13 mouse cellular contexts compared by ENCODE assay signal in genomic region chr12:86181320-86181751, GRCm38 (mm10).
A peak's percentile ranks its signal among the peaks of the same experiment; 100 is the strongest.
DNase-seq lines count a peak whose midpoint lies in the region; ATAC-seq lines count a peak whose summit lies in the region.
"Had no signal": no experiment of that assay in that cellular context is flagged by ENCODE, and none has a peak within 500 bp of the region (broad histone marks: within the 10 kb centered on the region; RNA-seq: fewer than 3 reads in every experiment).

No protein-coding gene starts in this region.

- peaks cover 12% of the 10 kb centered on the region for H3K4me1 ChIP-seq in forebrain, embryonic 11.5 days (replicated peaks; ENCODE audit: control insufficient read depth, insufficient read depth, low read length)
- H3K4me1 ChIP-seq in hindbrain, embryonic 16.5 days (ENCODE audit: control insufficient read depth, insufficient read depth, low read depth, low read length) = peaks cover 11% of the 10 kb centered on the region
- peaks cover 24% of the 10 kb centered on the region for H3K4me1 ChIP-seq in neural tube, embryonic 13.5 days (replicated peaks)
- H3K4me1 ChIP-seq: lung, embryonic 15.5 days had no signal

- H3K4me2 ChIP-seq in forebrain, embryonic 11.5 days (ENCODE audit: low read depth, low read length, severe bottlenecking) = no peak overlapping the region
- H3K4me2 ChIP-seq in hindbrain, embryonic 16.5 days (ENCODE audit: low read length) = no peak overlapping the region
- H3K4me2 ChIP-seq in neural tube, embryonic 13.5 days = no peak overlapping the region
- H3K4me2 ChIP-seq: heart, embryonic 13.5 days; limb, embryonic 13.5 days; lung, embryonic 15.5 days had no signal

- no peak overlapping the region; the same call in 1 of the 2 replicates for H3K9ac ChIP-seq in forebrain, embryonic 11.5 days (ENCODE audit: low read length)
- no peak overlapping the region for H3K9ac ChIP-seq in hindbrain, embryonic 16.5 days (ENCODE audit: low read depth, low read length)
- no peak overlapping the region for H3K9ac ChIP-seq in neural tube, embryonic 13.5 days
- H3K9ac ChIP-seq: heart, embryonic 13.5 days; limb, embryonic 13.5 days; lung, embryonic 15.5 days had no signal

- no peaks in the 10 kb centered on the region for H3K27me3 ChIP-seq in forebrain, embryonic 11.5 days (ENCODE audit: control insufficient read depth, insufficient read depth, low read length)
- no peaks in the 10 kb centered on the region for H3K27me3 ChIP-seq in hindbrain, embryonic 16.5 days (replicated peaks; ENCODE audit: control insufficient read depth, insufficient read depth, low read length)
- H3K27me3 ChIP-seq in neural tube, embryonic 13.5 days = peaks cover 12% of the 10 kb centered on the region; the same call in 1 of the 2 replicates
- H3K27me3 ChIP-seq: limb, embryonic 13.5 days; lung, embryonic 15.5 days had no signal

- 32% methylated on average over 8 of the region's 8 CpGs for WGBS in forebrain, embryonic 11.5 days
- WGBS in hindbrain, embryonic 16.5 days = 10% methylated on average over 8 of the region's 8 CpGs
- 8% methylated on average over 8 of the region's 8 CpGs for WGBS in neural tube, embryonic 13.5 days

- peak; percentile 68 for ATAC-seq in forebrain, embryonic 11.5 days (replicated peaks; ENCODE audit: low FRiP score)
- ATAC-seq in hindbrain, embryonic 16.5 days = peak; percentile 63
- ATAC-seq in neural tube, embryonic 13.5 days (ENCODE audit: low read depth) = peak; percentile 47

- H3K4me3 ChIP-seq in forebrain, embryonic 11.5 days (ENCODE audit: low read depth, low read length) = no peak overlapping the region
- no peak overlapping the region for H3K4me3 ChIP-seq in hindbrain, embryonic 16.5 days (ENCODE audit: low read length)
- H3K4me3 ChIP-seq in neural tube, embryonic 13.5 days = no peak overlapping the region
- H3K4me3 ChIP-seq: heart, embryonic 13.5 days; limb, embryonic 13.5 days; lung, embryonic 15.5 days; myocyte had no signal

- peak; percentile 31 for DNase-seq in brain, adult 2 months (ENCODE audit: low read depth, low spot score)
- DNase-seq in forebrain, embryonic 11.5 days (ENCODE audit: low spot score) = no peak
- DNase-seq in spleen, postnatal 10 days (ENCODE audit: low spot score in 2 of 2) = no peak
- no peak for DNase-seq in kidney, adult 18-20 months
- no peak for DNase-seq in gastrocnemius, adult 8-10 months (ENCODE audit: low spot score in 2 of 2)
- no peak for DNase-seq in cerebellum, postnatal 25 days

- H3K27ac ChIP-seq in forebrain, embryonic 11.5 days (ENCODE audit: low read depth, low read length) = peak overlapping the region; percentile 62
- H3K27ac ChIP-seq in hindbrain, embryonic 16.5 days (ENCODE audit: low read depth, low read length) = peak overlapping the region; percentile 30; the same call in 1 of the 2 replicates
- H3K27ac ChIP-seq in neural tube, embryonic 13.5 days (replicated peaks) = peak overlapping the region; percentile 6
- H3K27ac ChIP-seq: heart, embryonic 13.5 days; limb, embryonic 13.5 days; lung, embryonic 15.5 days had no signal

- H3K9me3 ChIP-seq in forebrain, embryonic 11.5 days (ENCODE audit: control insufficient read depth, low read length) = no peaks in the 10 kb centered on the region
- H3K9me3 ChIP-seq in hindbrain, embryonic 16.5 days (ENCODE audit: control insufficient read depth, low read length) = no peaks in the 10 kb centered on the region
- H3K9me3 ChIP-seq in neural tube, embryonic 13.5 days = no peaks in the 10 kb centered on the region
- H3K9me3 ChIP-seq: G1E; heart, embryonic 13.5 days; limb, embryonic 13.5 days; lung, embryonic 15.5 days had no signal

- no peaks in the 10 kb centered on the region for H3K36me3 ChIP-seq in forebrain, embryonic 11.5 days (ENCODE audit: control insufficient read depth, insufficient read depth, low read length)
- no peaks in the 10 kb centered on the region for H3K36me3 ChIP-seq in hindbrain, embryonic 16.5 days (ENCODE audit: control insufficient read depth, insufficient read depth, low read length)
- H3K36me3 ChIP-seq in neural tube, embryonic 13.5 days = no peaks in the 10 kb centered on the region
- H3K36me3 ChIP-seq: G1E; heart, embryonic 13.5 days; limb, embryonic 13.5 days; lung, embryonic 15.5 days had no signal

Comparison
In these comparisons a context has a peak if more than half of its experiments do, and no peak if none do; other contexts are left out.
1. H3K27ac ChIP-seq: peak in every context shown above with its lines; median percentile 62 in forebrain, embryonic 11.5 days; 30 in hindbrain, embryonic 16.5 days; 6 in neural tube, embryonic 13.5 days.